Mouse (Mus musculus): ENCODE results near the gene Cd47. TPM values are rescaled to one million over a fixed set of nuclear protein-coding genes. Genes with fewer than 3 reads are reported as not detected.
A peak's percentile ranks its signal among the peaks of the same experiment; 100 is the strongest.
"Not testable (repeated sequence)": the region's sequence is repeated elsewhere in the genome, so short reads cannot be mapped to it uniquely, and the experiment has no call there.

Gene Cd47
- total RNA-seq, 2 experiments from 2014 or later: 25.5 to 26.8 TPM

DNA sequence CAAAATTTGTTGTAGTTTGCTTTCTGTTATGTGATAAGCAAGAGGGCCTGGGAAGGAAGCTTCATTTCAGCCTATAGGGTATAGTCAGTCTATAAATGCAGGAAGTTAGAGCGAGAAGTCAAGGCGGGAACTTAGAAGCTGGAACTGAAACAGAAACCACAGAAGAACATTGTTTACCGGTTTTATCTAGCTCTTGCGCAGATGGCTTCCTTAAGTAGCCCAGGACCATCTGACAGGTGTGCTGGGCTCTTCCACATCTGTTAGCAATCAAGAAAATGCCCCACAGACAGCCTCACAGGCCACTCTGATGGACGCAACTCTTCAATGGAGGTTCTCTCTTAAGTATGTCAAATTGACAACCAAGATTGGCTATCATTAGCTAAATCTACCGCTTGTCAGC, 18.3 kb downstream of the Cd47 start:
- intact Hi-C loops (cut with DNase I): no loop called here
- DNase-seq: no peak

DNA sequence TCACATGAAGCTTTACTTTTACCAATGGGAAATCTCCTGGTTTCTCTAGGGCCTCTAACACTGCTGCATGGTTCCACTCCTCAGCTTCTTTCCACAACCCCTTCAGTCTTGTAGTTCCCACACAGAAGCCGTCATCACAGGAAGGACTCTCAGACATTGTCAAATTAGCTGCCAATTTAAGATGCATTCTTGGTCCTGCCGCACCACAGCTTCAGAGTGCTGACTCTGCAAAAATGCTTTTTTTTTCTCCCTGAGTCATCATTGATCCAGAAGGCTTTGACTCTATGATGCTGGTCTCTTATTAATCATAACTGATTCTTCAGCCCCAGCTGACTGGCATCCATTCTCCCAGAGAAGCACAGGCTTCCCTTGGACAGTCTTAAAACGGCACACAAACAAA, 19.2 kb downstream of the Cd47 start:
- DNase-seq: no peak
- intact Hi-C loops (cut with DNase I): no loop called here

DNA sequence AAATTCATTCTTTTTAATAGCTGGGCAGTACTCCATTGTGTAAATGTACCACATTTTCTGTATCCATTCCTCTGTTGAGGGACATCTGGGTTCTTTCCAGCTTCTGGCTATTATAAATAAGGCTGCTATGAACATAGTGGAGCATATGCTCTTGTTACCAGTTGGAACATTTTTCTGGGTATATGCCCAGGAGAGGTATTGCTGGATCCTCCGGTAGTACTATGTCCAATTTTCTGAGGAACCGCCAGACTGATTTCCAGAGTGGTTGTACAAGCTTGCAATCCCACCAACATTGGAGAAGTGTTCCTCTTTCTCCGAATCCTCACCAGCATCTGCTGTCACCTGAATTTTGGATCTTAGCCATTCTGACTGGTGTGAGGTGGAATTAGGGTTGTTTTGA, 30.6 kb downstream of the Cd47 start:
- DNase-seq; intact Hi-C loops (cut with DNase I): not testable (repeated sequence)

DNA sequence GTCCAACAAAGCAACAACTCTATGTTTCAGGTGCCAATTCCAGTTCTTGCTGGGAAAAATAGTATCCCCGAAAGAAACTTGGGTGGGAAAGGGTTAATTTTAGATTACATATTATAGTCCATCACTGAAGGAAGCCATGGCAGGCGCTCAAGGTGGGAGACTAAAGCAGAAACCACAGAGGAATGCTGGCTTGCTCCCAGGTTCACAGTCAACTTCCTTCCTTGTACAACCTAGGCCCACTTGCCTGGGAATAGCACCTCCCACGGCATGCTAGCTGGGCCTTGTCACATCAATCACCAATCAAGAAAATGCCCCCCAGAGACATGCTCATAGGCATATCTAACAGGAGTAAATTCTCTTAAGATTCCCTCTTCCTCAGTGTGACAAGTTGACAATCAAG, 32.0 kb downstream of the Cd47 start:
- intact Hi-C loops (cut with DNase I): no loop called here
- no peak for DNase-seq

DNA sequence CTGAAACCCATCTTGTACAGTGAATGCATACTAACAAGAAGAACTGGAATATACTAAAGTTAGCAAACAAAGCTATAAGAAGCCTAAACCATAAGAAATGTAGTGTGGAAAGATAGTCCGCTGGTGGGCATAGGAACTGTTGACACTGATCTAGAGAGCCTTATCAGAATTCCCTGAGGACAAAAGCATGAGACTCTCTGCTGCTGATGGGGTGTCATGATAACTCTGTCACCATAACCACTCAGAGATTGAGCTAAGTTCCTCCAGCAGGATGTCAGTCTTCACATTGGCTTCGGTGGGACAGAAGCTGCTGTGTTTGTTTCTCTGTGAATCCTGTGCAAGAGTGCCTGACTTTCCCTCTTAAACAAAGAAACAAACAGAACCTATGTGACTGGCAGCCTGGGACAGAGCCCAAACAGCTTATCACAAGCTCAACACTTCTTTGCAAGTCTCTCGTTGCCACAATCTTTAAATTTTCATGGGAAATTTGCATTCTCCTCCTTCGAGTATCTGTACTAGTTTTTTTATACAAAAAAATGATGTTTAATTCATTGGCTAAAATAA, 33.9 kb downstream of the Cd47 start:
- no peak for DNase-seq
- intact Hi-C loops (cut with DNase I): no loop called here

DNA sequence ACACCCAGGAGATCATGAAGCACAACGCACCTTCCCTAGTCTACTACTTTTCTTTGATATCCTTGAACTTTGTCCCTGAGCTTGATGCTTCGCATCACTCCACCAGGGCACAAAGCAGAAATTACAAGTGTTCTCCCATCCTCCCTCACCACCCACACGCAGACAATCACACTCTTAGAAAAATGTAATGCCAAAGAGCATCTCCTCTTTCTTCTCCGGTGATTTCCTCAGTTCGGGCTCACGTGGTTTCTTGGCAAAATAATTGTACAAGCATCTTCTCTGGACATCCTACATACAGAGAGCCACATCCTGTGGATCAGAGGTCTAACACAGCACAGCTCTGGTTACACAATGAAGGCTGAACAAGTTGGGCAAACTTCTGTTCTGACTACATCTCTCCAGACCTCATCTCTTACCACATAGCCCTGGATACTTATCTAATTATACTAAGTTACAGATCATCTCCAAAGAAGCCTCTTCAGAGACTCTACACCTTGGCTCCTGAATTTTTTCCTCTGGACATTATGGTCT, 36.4 kb downstream of the Cd47 start:
- intact Hi-C loops (cut with DNase I): no loop called here
- no peak for DNase-seq

DNA sequence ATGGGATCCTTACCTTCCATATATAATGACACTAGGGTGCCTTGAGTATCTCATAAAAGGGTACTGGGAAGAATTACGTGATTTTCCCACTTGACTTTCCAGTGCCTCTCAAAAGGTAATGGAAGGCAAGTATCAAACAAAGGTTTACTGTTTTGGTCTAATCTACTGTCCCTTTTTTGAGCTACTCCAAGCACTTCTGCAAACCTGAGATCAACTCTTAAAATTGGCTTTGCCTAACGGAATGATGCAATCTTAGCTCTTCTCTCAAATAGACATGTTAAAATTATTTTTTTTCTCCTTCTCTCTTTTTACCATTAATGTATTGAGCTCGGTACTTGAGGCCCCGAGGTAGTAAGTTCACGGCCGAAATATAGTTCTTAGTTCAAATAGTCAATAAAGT, 38.6 kb downstream of the Cd47 start:
- intact Hi-C loops (cut with DNase I): no loop called here
- DNase-seq: no peak

DNA sequence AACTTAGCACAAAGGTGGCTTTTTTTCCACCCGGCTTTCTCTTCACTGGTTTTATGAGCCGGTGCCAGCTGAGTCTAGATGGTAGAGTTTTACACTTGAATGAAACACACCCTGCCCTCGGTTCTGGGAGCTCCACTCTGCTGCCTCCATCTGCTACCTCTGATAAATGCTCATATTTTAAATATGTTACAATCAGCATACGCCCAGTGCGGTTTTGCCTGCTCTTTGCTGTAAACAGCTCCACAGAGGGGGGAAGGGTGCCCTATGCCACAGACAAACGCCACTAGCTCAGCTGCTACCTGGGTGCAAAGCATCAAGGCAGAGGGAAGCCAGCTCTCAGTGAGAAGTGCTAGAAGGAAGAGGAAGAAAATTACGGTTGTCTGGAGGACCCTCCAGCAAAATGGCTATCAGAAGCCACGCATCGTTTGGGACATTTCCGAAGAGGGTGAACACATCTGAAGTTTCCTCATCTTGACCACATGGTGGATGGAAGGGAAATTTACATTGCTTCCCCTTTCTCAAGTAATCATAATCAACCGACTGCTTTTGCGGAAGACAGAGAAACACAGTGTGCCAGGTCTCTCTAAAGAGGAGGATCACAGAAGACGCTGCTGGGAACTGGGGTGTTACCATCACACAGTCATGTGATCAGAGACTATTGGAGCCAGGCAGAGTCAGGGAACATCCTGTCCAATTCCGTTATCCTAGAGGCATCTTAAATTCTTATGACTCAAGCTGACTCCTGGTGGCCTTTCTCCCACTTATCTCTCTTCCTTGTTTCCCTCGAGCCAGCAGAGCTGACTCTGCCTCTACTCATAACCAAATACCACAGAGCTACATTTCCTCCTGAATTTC, 39.6 kb downstream of the Cd47 start:
- intact Hi-C loops (cut with DNase I): no loop called here
- no peak for DNase-seq

DNA sequence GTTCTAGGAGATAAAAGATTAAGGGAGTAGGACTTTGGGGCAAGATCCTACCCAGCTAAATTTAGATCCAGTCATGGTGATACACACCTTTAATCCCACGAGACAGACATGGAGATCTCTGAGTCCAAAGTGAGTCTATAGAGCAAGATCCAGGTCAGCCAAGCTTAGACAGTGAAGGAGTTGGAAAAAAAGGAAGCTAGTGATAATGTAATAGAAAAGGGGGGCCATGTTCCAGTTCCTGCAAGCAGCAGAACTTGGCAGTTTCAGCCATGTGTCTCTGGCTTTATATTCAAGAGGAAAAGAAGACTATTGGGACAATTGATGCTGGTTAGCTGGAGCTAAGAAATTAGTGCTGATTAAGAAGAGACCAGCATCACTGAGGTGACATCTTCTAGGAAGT, 43.4 kb downstream of the Cd47 start:
- intact Hi-C loops (cut with DNase I): no loop called here
- no peak for DNase-seq

DNA sequence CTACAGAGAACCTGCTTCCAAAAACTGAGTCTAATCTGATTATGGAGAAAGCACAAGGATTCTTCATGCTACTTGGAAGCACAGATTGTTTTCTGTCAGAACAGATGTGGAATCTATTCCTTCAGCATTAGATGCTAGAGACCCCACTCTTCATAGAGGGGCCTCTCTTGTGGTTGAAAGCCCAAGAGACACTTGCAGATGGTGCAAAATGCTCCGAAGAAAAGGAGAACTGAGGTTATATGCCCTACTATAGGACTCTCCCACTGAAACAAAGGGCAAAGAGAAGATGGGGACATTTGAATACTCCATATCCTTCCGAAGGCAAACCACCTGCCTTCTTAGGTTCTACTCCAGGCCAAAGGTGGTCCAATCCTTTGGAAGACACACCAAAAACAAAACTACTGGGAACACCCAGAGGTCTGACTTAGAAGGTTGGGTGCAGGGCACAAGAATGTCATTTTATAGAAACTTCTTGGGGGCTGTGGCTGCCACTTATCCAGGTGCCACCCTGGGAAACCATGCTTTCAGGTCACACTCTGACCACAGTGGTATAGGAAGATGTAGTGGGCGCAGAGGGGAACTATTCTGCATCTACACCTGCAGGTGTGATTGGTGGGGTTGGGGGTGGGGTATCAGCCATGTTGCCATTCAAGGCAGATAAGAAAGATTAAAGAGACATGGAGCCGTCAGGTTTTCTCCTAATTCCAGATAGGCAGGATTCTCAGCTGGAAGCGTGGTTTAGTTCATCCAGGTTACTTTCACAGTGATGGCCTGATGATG, 47.1 kb downstream of the Cd47 start:
- no peak for DNase-seq
- intact Hi-C loops (cut with DNase I): no loop called here

DNA sequence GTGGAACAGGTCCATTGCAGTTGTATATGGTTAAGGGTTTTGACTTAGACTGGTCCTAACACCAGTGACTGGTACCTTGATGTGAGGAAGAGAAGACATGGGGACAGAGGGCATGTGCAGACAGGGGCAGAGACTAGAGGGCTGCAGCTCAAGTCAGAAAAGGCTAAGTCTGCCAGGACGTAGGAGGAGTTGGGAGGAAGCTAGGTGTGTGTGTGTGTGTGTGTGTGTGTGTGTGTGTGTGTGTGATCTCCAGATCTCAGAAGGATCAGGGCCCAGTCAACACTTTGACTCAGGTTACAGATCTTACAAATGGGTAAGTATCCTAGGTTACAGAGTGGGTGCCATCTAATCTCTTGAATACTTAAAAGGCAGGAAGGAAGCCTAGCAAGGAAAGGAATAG, 48.3 kb downstream of the Cd47 start:
- DNase-seq: no peak
- intact Hi-C loops (cut with DNase I): no loop called here

DNA sequence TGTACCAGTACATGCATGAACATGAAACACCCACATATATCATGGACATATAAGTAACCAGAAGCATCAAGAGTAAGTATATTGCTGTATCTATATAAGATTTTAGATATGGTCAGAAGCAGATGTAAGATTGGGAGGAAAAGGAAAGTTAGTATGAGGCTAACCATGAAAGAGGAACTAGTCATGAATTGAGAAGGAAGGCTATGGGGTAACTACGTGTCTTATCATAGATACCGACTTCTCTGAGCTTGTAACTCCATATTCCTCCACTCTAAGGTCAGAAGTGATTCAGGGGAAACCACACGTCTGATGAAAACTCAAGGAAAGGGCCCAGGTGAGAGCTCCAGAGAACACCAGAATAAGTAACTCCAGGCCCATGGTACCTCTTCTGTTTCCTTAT, 52.6 kb downstream of the Cd47 start:
- intact Hi-C loops (cut with DNase I): loop anchor here (10.0 kb wide), 1 partner anchor 148 kb away; no protein-coding TSS in a partner anchor

DNA sequence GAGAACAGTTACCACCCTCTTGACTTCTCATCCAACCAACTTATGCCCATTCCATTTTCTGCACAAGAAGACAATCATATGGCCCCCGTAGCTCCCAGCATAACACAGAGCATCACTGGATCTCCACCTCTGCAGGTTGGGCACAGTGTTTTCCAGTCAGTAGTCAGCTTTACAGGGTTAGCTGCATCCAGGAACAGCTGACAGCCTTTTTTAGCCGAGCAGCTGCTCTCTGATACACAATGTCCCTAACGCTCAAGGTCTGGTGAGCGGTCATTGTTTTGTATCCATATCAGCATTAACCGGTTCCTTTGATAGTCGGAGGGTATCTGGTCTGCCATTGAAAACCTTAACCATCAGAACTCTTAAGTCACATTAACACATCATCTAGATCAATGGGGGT, 53.3 kb downstream of the Cd47 start:
- DNase-seq: no peak
- intact Hi-C loops (cut with DNase I): loop anchor here (10.0 kb wide), 1 partner anchor 149 kb away; no protein-coding TSS in a partner anchor

More for the DNA sequence above, 52.6 kb downstream of the Cd47 start:
- DNase-seq: no peak

DNA sequence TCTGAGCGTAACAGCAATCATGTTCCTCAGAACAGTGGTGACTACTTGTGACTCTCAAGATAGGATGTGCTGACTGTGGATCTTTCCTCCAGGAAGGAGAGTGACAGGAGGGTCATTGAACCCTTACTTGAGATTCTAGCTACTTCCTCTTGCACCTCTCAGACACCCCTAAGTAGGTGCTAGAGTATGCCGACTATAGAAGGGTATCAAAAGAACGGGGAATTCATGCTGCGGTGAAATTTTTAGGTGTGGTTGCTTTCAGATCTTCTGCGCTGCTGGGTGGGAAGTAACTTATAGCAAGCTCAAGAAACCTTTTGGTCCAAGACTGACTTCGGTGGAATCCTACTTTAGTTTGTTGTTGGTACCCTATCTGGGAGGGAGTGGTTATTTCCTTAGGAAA, 53.9 kb downstream of the Cd47 start:
- intact Hi-C loops (cut with DNase I): loop anchor here (10.0 kb wide), 1 partner anchor 149 kb away; no protein-coding TSS in a partner anchor
- DNase-seq: no peak

DNA sequence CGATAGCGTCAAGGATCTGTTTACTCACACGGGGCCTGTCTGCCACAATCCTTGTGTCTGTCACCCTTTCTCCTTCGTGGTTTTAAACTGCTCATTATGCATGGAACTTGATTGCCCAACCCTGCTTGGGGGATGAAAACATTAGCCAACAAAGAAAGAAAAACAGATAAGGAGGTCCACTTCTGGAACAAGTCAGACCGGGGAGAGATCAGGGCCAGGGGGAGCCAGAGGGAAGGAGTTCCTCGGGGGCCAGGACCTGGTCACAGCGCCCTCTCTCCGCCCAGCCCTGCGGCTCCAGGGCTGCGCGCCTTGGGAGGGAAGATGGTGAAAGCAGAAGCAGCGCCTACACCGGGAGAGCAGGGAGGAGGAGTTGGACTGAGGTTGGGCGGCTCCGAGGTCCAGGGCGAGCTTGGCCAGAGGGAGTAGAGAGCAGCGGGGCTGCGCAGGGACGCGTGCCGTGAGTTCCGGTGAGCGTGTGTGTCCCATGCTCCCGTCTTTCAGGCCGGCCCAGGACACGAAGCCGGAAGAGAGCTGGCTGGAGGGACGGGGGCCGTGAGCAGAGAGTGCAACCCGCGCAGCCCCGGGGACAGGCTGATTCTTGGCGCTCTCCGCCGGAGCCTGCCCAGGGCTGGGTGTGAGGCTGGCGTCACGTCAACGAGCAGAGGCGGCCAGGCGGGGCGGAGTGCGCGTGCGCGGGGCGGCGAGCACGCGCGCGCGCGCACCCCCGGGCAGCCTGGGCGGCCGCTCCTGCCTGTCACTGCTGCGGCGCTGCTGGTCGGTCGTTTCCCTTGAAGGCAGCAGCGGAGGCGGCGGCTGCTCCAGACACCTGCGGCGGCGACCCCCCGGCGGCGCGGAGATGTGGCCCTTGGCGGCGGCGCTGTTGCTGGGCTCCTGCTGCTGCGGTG, 54.9 kb downstream of the Cd47 start:
- peak; percentile 89 to 90 for DNase-seq
- intact Hi-C loops (cut with DNase I): loop anchor here (10.0 kb wide), 1 partner anchor 150 kb away; no protein-coding TSS in a partner anchor

DNA sequence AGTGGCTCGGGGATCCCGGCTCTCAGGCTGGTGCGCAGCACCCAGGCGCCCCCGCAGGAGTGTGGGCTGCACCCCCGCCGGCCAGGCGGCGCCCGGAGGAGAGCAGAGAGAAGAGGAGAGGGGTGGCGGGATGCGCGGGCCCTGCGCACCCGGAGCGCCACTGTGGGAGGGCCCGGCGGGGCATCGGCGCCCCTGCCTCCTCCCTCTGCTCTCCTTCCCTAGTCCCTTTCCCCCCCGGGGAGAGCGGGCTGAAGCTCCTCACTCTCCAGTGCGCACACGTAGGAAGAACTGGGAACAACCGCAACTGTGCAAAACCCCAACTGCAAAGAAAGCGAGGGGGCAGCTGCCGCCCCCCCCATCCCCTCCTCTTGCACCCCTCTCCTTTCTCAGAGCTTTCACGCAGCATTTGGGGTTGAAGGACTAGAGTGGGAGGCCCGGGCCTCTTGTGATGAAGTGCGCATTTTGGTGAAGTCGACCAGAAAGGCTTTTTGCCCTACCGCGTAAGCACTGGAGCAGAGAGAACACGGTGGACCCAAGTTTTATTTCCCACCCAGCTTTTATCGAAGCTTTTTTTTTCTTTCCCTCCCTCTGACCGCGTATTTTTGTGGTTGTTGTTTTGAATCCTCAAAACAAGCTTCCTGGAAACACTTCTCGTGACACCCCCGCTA, 55.6 kb downstream of the Cd47 start:
- DNase-seq: peak in 1 of 2 experiments; percentile 55
- intact Hi-C loops (cut with DNase I): loop anchor here (10.0 kb wide), 1 partner anchor 151 kb away; no protein-coding TSS in a partner anchor

DNA sequence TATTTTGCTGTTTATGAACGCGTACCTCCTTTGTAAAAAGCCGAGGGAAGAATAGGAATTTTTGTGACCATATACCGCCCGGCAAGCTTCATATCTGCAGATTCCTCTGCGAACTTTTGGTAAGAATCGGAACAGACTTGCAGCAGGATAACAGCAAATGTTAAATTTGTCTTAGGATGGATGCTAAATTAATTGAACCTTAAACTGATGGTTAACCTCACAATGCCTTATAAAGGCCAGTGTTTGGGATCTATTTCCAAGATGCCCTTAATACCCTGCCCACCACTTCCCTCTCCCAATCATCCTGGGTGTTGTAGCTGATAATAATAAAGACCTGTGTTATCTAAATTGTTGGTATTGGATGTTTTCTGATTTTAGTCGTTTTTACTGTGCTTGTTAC, 56.3 kb downstream of the Cd47 start:
- no peak for DNase-seq
- intact Hi-C loops (cut with DNase I): loop anchor here (10.0 kb wide), 1 partner anchor 152 kb away; no protein-coding TSS in a partner anchor

DNA sequence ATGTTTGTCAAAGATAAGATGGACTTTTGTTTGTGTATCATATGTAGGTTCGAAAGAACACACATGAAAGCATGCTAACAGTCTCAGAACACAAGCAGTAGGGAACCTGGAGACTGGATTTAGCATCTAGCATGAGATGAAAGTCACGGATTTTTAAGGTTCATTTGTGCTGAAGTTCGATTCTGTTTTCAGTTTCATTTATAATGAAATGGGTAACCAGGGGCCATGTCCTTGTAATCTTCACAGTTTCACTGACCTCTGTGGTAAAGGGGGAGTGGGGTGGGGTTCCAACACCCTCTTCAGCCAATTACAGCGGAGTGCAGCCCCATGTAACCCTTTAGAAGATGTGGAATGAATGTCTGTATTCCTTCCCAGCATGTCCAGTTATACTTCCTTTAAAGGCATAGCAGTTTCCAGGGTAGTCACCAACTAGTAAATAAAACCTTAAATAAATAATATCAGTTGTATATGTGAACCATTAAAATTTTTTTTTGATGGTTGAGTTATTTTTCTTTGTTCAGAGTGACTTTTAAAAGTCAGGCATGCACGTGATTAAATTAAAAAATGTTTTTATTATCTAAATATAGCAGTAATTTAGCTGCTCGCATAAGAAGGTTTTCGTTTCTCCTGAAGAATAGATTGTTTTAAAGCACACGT, 57.3 kb downstream of the Cd47 start:
- intact Hi-C loops (cut with DNase I): loop anchor here (10.0 kb wide), 1 partner anchor 153 kb away; no protein-coding TSS in a partner anchor
- DNase-seq: no peak
